Mouse (Mus musculus) embryo, embryonic 10 days (tissue): ENCODE results near the gene Asic2.
A peak's percentile ranks its signal among the peaks of the same experiment; 100 is the strongest.

Experiments
- DNase-seq: peaks from one replicate; pipeline ENCODE4 v3.0.0-alpha.2; 2015; ENCODE audit warnings: low spot score

Gene Asic2

DNA sequence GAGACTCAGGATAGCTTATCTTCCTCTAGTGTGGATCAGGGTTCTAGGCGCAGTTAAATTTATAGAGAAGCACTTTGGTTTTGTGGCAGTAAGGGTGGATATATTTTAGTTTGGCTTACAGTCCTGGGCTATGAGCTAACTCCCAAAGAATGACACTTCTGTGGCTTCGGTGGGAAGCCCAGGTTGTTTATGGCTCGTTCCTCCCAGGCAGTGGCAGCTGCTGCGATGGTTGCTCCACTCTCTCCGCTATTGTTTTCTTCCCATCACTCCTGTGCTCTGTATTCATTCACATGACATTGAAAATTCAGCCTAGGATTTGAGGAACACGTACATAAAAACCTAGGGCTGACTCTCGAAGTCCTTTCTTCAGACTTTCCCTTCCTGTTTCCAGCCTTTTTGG, 1065.6 kb downstream of the Asic2 start:
- DNase-seq, result no peak

DNA sequence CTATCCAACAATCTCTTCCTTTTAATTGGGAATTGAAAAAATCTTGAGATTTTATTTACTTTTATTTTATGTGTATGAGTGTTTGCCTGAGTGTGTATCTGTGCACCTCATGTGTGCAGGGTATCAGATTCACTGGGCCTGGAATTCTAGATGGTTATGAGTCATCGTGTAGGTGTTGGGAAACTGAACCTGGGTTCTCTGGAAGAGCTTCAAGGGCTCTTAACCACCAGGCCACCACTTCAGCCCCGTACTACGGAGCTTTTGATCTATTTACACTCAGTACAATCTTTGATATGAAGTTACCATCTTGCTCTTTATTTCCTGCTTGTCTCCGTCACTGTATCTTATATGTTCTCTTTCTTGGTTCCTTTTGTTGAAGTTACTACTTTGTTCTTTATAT, 1067.7 kb downstream of the Asic2 start:
- DNase-seq, result no peak

DNA sequence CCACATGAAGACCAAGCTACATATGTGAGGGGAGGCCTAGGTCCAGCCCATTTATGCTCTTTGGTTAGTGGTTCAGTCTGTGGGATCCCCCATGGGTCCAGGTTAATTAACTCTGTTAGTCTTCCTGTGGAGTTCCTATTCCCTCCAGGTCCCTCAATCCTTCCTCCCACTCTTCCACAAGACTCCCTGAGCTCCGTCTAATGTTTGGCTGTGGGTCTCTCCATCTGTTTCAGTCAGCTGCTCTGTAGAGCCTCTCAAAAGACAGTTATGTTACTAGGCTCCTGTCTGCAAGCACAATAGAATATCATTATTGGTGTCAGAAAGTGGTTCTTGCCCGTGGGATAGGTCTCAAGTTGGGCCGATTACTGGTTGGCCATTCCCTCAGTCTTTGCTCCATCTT, 1072.4 kb downstream of the Asic2 start:
- no peak for DNase-seq

- DNase-seq, result peak; percentile 9
Measured at GRCm38 (mm10) chr11:80889336-80890063, 1078.8 kb downstream of the Asic2 start.

- DNase-seq, result no peak
Measured at GRCm38 (mm10) chr11:80887021-80887420, 1081.2 kb downstream of the Asic2 start.

GRCm38 (mm10) chr11:80886365-80886764, 1081.9 kb downstream of the Asic2 start:
- no peak for DNase-seq

DNA sequence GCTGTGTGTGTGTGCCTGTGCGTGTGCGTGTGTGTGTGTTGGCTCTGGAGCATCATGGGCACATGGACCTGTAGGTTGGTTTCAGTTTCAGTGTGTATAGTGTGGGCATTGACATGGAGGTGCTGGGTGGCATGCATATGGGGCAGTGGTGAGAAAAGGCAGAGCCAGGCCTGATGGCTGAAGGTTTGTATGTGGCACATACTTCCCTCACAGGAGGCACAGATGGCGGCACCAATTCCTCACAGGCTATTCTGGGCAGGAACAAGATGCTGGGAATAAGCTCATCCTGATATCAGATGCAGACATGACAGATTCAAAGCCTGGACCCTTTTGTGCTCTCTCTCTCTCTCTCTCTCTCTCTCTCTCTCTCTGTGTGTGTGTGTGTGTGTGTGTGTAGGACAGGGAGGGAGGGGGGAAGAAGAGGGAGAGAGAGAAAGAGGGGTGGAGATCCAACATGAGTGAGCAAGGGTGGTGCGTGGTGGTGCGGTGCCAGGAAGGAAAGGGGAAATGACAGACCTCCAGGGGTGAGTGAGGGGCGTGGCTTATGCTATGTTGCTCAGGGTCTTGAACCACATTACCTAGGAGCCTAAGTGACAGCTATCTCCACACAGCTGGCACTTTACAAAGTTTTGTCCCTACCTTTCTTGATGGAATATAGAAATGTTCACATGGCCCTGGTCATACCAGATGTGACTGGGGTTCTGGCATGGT, 1083.6 kb downstream of the Asic2 start:
- no peak for DNase-seq

GRCm38 (mm10) chr11:80882229-80882810, 1085.9 kb downstream of the Asic2 start:
- DNase-seq, result no peak

- DNase-seq, result no peak
Measured at GRCm38 (mm10) chr11:80878026-80878425, 1090.2 kb downstream of the Asic2 start.

GRCm38 (mm10) chr11:80877131-80877651, 1091.1 kb downstream of the Asic2 start:
- DNase-seq, result peak; percentile 16

DNA sequence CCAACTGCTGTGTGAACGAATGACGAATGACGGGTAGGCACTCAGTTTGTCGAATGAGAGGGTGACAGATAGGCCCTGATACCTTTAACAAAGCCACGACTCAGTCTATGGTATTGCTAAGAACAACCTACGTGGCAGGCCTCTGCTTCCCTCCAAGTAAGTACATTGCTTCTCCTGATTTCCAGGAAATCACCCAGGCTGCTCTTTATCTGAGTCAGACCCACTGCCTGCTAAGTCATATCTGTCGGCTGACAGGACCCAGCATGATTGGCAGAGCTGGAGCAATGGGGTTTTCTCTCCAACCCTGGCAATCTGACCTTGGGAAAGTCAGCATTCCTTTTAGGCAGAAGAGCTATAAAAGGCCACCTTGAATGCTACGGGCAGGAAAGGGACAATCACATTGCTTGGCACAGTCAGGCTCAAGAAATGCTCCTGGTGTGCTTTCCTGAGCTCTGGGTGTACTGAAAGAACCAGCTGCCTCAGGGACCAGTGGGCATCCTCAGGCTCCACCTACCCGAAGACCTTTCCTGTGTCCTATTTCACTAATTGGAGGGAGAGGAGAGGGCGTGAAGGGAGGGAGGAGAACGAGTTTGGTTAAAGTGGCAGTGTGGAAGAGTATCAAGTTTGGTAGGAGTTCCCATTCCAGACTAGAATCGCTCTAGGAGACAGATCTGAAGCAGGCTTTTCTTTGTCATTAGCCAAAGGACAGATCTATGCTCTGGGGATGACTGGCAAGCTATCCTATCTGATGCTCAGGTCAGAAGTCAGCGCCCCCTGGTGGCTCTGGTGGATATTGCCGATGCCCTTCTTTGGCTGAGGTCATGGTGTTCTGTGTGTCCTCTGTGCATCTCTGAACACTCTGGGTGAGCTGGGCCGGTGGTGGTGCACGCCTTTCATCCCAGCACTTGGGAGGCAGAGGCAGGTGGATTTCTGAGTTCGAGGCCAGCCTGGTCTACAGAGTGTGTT, 1095.5 kb downstream of the Asic2 start:
- DNase-seq, result peak; percentile 75

- DNase-seq, result no peak
Measured at GRCm38 (mm10) chr11:80868039-80868438, 1100.2 kb downstream of the Asic2 start.

DNA sequence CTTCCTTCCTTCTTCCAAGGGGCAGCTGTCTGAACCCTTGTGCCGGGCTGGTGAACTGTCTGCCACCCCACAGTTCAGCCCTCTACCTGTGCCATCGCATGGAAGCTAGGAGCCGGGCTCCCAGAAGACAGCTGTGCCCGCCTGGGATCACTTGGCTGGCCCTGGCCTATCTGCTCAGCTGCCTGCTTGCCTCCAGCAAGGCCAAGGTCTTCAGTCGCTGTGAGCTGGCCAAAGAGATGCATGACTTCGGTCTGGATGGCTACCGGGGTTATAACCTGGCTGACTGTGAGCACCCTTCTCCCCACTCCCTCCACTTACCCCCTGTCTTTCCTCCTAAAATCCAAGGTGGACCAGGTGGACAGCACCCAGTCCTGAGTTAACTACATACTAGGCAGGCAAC, 1105.3 kb downstream of the Asic2 start:
- DNase-seq, result no peak

GRCm38 (mm10) chr11:80858065-80858464, 1110.2 kb downstream of the Asic2 start, which contains the start of gene Spaca3:
Spaca3 (plus strand) TSS chr11:80858365.
- DNase-seq, result no peak

DNA sequence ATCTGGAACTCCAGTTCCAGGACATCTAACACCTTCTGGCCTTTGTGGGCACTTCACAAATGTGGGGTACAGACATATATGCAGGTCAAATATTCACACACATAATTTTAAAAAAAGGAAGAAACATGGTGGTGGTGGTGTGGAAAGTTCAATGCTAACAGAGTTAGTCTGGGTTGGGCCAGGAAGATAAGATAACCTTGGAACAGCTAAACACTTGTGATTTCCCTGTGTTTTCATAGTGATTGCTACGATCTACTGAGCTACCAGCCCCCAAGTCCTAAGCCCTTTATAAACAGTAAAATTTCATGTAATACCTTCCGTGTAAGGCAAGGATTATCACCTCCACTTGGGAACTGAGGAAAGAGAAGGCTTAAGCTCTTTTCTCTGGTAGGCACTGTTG, 1111.4 kb downstream of the Asic2 start:
- no peak for DNase-seq

GRCm38 (mm10) chr11:80854908-80855307, 1113.3 kb downstream of the Asic2 start:
- no peak for DNase-seq

DNA sequence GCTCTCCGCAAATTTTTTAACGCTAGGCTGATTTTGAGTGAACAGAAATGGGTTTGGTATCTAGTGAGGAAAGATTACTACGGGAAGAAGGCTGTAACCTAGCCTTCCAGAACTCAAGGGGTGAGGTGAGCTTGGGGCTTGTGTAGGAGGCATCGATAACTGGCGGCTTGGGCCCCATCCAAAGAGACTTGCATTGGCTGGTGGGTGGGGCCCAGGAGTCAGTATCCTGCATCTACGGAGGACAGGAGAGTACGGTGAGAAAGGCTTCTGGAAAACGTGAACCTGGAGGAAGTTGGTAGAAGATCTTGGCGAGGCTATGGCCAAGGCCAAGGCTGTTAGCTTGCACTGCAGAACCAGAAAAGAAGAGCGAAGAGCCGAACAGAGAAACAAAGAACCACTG, 1113.8 kb downstream of the Asic2 start:
- no peak for DNase-seq

DNA sequence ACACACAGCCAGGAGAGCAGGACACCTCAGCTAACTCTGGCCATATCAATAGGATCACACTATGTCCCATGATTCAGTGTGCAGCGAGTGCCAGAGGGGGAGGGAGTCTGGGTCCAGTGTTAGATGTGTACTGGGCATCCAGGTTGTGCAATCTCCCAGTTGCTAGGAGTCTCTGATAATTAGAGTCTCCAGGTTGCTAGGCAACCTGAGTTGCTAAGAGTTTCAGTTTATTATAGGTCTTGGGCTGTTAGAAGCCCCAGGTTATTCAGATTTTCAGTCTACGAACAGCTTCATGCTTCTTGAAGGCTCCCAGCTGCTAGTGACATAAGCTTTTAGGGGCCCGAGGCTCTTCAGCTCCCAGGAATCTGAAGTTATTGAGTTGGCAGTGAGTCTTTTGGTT, 1115.2 kb downstream of the Asic2 start:
- no peak for DNase-seq

GRCm38 (mm10) chr11:80851859-80852258, 1116.4 kb downstream of the Asic2 start:
- DNase-seq, result peak; percentile 75

GRCm38 (mm10) chr11:80848131-80848530, 1120.1 kb downstream of the Asic2 start:
- DNase-seq, result peak; percentile 54

GRCm38 (mm10) chr11:80846115-80846514, 1122.1 kb downstream of the Asic2 start:
- no peak for DNase-seq

- DNase-seq, result no peak
Measured at GRCm38 (mm10) chr11:80845486-80845885, 1122.8 kb downstream of the Asic2 start.
